Mouse (Mus musculus): ENCODE results near the gene Krtap1-4. TPM values are rescaled to one million over a fixed set of nuclear protein-coding genes. Genes with fewer than 3 reads are reported as not detected.

Gene Krtap1-4
- polyA plus RNA-seq, 1 experiment from 2014 or later: not detected

GRCm38 (mm10) chr11:99559366-99559765, 24.1 kb downstream of the Krtap1-4 start, which contains the start of gene Gm11939:
Gm11939 (minus strand) TSS chr11:99559466.
- Histone ChIP-seq H3K4me3 (ENCODE audit: low read depth, low read length) (no peak within 1 kb of the TSS), H3K36me3 (ENCODE audit: control insufficient read depth, insufficient read depth, low read length) (no peaks in the 10 kb centered on the region), H3K4me1 (replicated peaks; ENCODE audit: control insufficient read depth, insufficient read depth, low read length) (no peaks in the 10 kb centered on the region), H3K9ac (ENCODE audit: low read length) (no peak within 1 kb of the TSS), H3K9me3 (ENCODE audit: control insufficient read depth, low read length) (no peaks in the 10 kb centered on the region), H3K27me3 (replicated peaks; ENCODE audit: control insufficient read depth, insufficient read depth, low read length) (no peaks in the 10 kb centered on the region), H3K27ac (ENCODE audit: low read depth) (no peak within 1 kb of the TSS), H3K4me2 (ENCODE audit: low read length) (no peak within 1 kb of the TSS)
- DNase-seq (ENCODE audit: low spot score): no peak
- 87% methylated on average over 9 of the region's 9 CpGs for WGBS
- ATAC-seq (replicated peaks; ENCODE audit: low FRiP score, low TSS enrichment, low read depth): no peak

DNA sequence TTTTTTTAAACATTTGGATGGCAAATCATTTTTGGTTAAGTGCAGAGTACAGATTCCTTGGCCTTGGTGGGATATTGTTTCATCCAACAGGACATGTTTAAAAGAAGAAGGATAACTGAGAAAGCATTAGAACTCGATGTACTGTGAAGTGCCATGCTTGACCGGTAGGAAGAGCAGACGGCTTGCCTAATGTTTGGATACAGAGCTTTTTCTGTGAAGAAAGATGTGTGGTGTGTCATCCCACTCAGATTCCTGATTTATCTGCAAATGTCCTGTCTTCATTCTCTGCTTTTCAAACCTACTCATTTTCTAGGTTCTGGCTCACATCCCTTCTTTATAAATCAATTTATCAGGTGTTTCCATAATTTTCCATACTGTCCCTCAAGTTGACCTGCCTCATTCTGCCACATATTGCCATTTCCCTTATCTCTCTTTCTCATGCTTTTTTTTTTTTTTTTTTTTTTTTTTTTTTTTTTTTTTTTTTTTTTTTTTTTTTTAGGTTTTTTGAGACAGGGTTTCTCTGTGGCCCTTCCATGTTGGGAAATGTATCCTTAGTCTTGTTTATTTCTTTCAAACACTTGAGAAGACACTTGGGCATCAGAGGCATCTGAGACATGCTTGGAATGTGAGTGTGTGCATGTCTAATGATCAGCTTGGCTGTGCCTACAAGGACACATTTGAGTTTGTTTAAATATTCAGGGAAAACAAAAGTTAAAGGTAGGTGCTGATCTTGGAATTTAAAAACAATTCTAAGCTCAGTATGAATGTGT, 25.3 kb downstream of the Krtap1-4 start:
- DNase-seq (ENCODE audit: low spot score) (no peak), ATAC-seq (replicated peaks; ENCODE audit: low FRiP score, low TSS enrichment, low read depth) (no peak)
- Histone ChIP-seq H3K9ac (ENCODE audit: low read length) (no peak overlapping the region), H3K4me3 (ENCODE audit: low read depth, low read length) (no peak overlapping the region), H3K27ac (ENCODE audit: low read depth) (no peak overlapping the region), H3K36me3 (ENCODE audit: control insufficient read depth, insufficient read depth, low read length) (no peaks in the 10 kb centered on the region), H3K9me3 (ENCODE audit: control insufficient read depth, low read length) (no peaks in the 10 kb centered on the region), H3K27me3 (replicated peaks; ENCODE audit: control insufficient read depth, insufficient read depth, low read length) (no peaks in the 10 kb centered on the region), H3K4me2 (ENCODE audit: low read length) (no peak overlapping the region), H3K4me1 (replicated peaks; ENCODE audit: control insufficient read depth, insufficient read depth, low read length) (no peaks in the 10 kb centered on the region)
- 47% methylated on average over 3 of the region's 3 CpGs for WGBS

GRCm38 (mm10) chr11:99556753-99557152, 26.7 kb downstream of the Krtap1-4 start, which contains the start of gene Krtap3-2:
Krtap3-2 (minus strand) TSS chr11:99556853.
- Histone ChIP-seq H3K9me3 (ENCODE audit: control insufficient read depth, low read length) (no peaks in the 10 kb centered on the region), H3K4me1 (replicated peaks; ENCODE audit: control insufficient read depth, insufficient read depth, low read length) (no peaks in the 10 kb centered on the region), H3K4me3 (ENCODE audit: low read depth, low read length) (no peak within 1 kb of the TSS), H3K9ac (ENCODE audit: low read length) (no peak within 1 kb of the TSS), H3K4me2 (ENCODE audit: low read length) (no peak within 1 kb of the TSS), H3K36me3 (ENCODE audit: control insufficient read depth, insufficient read depth, low read length) (no peaks in the 10 kb centered on the region), H3K27ac (ENCODE audit: low read depth) (no peak within 1 kb of the TSS), H3K27me3 (replicated peaks; ENCODE audit: control insufficient read depth, insufficient read depth, low read length) (no peaks in the 10 kb centered on the region)
- ATAC-seq (replicated peaks; ENCODE audit: low FRiP score, low TSS enrichment, low read depth) (no peak), DNase-seq (ENCODE audit: low spot score) (no peak)
- 50% methylated on average over 1 of the region's 2 CpGs for WGBS

DNA sequence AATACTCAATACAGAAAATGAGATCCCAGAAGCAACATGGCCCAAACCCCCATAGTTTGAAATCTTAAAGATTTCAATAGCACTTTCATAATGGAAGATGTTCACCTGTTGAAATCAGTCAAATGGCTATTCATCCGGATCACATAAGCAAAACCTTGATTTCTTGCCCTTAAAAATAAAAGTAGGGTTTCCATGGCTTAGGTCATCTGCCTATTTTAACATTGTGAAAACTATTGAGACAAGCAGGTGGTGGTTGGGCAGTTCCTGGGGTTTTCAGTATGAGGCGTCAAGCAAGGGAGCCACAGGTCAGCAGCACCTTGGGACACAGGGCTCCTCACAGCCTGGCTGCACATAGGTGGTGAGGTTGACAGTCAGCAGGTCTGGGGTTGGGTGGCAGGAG, 27.3 kb downstream of the Krtap1-4 start:
- Histone ChIP-seq H3K4me2 (ENCODE audit: low read length) (no peak overlapping the region), H3K9ac (ENCODE audit: low read length) (no peak overlapping the region), H3K4me1 (replicated peaks; ENCODE audit: control insufficient read depth, insufficient read depth, low read length) (no peaks in the 10 kb centered on the region), H3K27me3 (replicated peaks; ENCODE audit: control insufficient read depth, insufficient read depth, low read length) (no peaks in the 10 kb centered on the region), H3K9me3 (ENCODE audit: control insufficient read depth, low read length) (no peaks in the 10 kb centered on the region), H3K36me3 (ENCODE audit: control insufficient read depth, insufficient read depth, low read length) (no peaks in the 10 kb centered on the region), H3K4me3 (ENCODE audit: low read depth, low read length) (no peak overlapping the region), H3K27ac (ENCODE audit: low read depth) (no peak overlapping the region)
- DNase-seq (ENCODE audit: low spot score): no peak
- WGBS: 88% methylated on average over 2 of the region's 2 CpGs
- ATAC-seq (replicated peaks; ENCODE audit: low FRiP score, low TSS enrichment, low read depth): no peak

DNA sequence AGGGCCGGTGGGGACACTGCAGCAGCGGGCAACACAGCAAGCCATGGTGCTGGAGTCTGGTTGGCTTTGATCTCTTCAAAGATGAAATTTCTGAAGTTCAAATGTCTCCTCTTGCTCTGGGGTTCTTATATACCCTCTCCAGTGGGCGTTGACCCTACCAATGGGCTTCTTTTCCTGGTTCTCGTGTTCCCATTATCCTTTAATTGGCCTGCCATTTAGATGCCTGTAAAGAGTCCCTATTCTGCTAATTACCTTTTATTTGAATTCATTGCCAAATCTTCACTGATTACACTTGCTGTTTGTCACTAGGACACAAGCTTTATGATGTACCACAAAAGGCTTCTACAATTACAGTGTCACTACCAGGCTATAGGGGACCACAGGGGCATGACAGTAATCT, 32.7 kb downstream of the Krtap1-4 start, which contains the start of gene Krtap3-3:
TSS of gene Krtap3-3 (minus strand) at position 101 of the 400 bp plus-strand sequence.
- Histone ChIP-seq H3K4me1 (replicated peaks; ENCODE audit: control insufficient read depth, insufficient read depth, low read length) (no peaks in the 10 kb centered on the region), H3K27ac (ENCODE audit: low read depth) (no peak within 1 kb of the TSS), H3K36me3 (ENCODE audit: control insufficient read depth, insufficient read depth, low read length) (no peaks in the 10 kb centered on the region), H3K4me3 (ENCODE audit: low read depth, low read length) (no peak within 1 kb of the TSS), H3K4me2 (ENCODE audit: low read length) (no peak within 1 kb of the TSS), H3K9ac (ENCODE audit: low read length) (no peak within 1 kb of the TSS), H3K27me3 (replicated peaks; ENCODE audit: control insufficient read depth, insufficient read depth, low read length) (no peaks in the 10 kb centered on the region), H3K9me3 (ENCODE audit: control insufficient read depth, low read length) (no peaks in the 10 kb centered on the region)
- DNase-seq (ENCODE audit: low spot score) (no peak), ATAC-seq (replicated peaks; ENCODE audit: low FRiP score, low TSS enrichment, low read depth) (no peak)
- WGBS: 69% methylated on average over 4 of the region's 4 CpGs

DNA sequence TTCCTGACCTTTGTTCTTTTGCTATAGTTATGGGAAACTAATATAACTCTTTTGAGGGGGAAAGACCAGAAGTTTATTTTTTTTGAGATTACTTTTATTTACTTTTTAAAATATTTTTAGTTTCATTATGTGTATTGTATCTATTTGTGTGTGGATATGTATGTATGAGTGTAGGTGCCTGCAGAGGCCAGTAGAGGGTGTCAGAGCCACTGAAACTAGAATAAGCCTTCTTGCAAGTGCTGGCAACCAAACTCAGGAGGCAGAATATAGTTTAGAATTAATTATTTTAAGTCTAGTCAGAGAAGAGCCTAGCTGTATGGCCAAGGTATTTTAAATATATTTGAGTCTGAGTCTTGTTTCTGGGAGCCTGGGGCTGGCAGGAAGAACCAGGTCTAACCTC, 35.6 kb downstream of the Krtap1-4 start:
- no peak overlapping the region for H3K27ac ChIP-seq (ENCODE audit: low read depth)
- H3K4me3 ChIP-seq (ENCODE audit: low read depth, low read length): no peak overlapping the region
- H3K9me3 ChIP-seq (ENCODE audit: control insufficient read depth, low read length): no peaks in the 10 kb centered on the region
- no peak overlapping the region for H3K9ac ChIP-seq (ENCODE audit: low read length)
- ATAC-seq (replicated peaks; ENCODE audit: low FRiP score, low TSS enrichment, low read depth): no peak
- no peak for DNase-seq (ENCODE audit: low spot score)
- no peaks in the 10 kb centered on the region for H3K36me3 ChIP-seq (ENCODE audit: control insufficient read depth, insufficient read depth, low read length)
- H3K4me2 ChIP-seq (ENCODE audit: low read length): no peak overlapping the region
- H3K27me3 ChIP-seq (replicated peaks; ENCODE audit: control insufficient read depth, insufficient read depth, low read length): no peaks in the 10 kb centered on the region
- no peaks in the 10 kb centered on the region for H3K4me1 ChIP-seq (replicated peaks; ENCODE audit: control insufficient read depth, insufficient read depth, low read length)

DNA sequence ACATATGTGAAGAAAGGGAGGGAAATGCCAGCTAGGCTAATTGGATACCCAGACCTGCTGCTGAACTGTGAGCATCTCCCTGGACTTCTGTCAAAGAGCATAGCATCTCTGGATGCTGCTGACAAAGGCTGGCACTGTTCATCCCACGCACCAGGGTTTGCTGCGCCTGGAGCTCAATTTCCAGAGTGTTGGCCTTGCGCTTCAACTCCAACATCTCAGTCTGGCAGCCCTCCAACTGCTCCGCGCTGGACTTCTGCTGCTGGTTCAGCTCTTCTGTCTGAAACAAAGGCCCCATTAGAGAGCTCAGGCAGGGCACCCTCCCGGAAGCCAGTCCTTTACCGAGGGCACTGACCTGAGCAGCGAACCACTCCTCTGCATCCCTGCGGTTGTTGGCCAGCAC, 43.7 kb downstream of the Krtap1-4 start:
- H3K27ac ChIP-seq (ENCODE audit: low read depth): no peak overlapping the region
- ATAC-seq (replicated peaks; ENCODE audit: low FRiP score, low TSS enrichment, low read depth) (no peak), DNase-seq (ENCODE audit: low spot score) (peak; percentile 57)
- H3K27me3 ChIP-seq (replicated peaks; ENCODE audit: control insufficient read depth, insufficient read depth, low read length): no peaks in the 10 kb centered on the region
- H3K4me2 ChIP-seq (ENCODE audit: low read length): no peak overlapping the region
- H3K9ac ChIP-seq (ENCODE audit: low read length): no peak overlapping the region
- WGBS: 67% methylated on average over 9 of the region's 9 CpGs
- H3K4me3 ChIP-seq (ENCODE audit: low read depth, low read length): no peak overlapping the region
- H3K9me3 ChIP-seq (ENCODE audit: control insufficient read depth, low read length): no peaks in the 10 kb centered on the region
- H3K4me1 ChIP-seq (replicated peaks; ENCODE audit: control insufficient read depth, insufficient read depth, low read length): no peaks in the 10 kb centered on the region
- no peaks in the 10 kb centered on the region for H3K36me3 ChIP-seq (ENCODE audit: control insufficient read depth, insufficient read depth, low read length)
